Mouse (Mus musculus): ENCODE results near the gene Hfm1. TPM values are rescaled to one million over a fixed set of nuclear protein-coding genes. Genes with fewer than 3 reads are reported as not detected.

Gene Hfm1
- polyA plus RNA-seq (2012; rRNA removed) = 0.01 and 0.02 TPM in 2 replicates

GRCm38 (mm10) chr5:106925488-106926368 lies at the start of gene Hfm1:
Gene Hfm1 (minus strand): TSS chr5:106926321.

DNA sequence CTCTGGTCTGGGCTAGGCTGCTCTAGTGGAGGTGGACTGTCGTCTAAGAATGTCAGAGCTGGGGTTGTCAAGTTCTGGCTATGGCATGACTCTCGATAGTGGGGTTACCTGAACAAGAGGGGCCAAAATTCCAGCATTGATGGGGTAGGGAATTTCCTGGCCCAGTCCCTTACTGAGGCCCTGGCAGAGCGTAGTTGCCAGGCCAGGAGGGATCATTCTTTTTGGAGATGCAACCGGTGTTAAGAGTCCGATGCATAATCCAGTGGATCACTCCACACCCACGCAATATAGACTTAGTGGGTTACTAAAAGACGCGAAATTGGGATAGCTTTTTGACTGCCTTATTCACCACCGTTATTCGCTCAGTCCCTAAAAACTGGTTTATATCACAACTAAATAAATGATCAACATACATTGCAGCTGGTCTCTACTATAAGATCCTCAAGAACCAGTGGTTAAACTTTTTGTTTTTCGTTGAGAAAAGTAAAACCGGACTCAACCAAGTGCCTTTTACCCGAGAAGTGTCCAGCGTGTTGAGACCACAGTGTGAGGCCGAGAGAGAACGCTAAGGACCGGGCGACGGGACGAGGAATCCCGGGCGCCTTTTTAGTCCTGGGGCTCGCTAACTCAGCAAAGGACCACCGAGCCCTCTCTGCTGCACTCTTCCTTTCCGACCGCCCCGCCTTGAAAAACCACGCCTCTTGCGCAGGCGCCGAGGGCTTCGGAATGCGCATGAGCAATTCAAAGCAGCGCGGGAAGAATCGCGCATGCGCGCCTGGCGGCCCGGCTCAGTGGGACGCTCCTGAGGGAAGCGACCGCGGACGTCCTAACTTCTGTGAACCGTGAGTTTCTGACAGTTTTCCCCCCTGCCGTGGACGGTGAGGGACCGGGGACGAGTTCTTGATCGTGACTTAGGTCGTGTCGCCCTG lies 37.7 kb upstream of the Hfm1 start, which contains the start of gene Cdc7:
Gene Cdc7, plus strand, starts transcription at position 739 of the 929 bp plus-strand sequence.

Other genes with a start within 250 kb of the Hfm1 start
- 8.7 and 9.1 TPM in 2 replicates for gene Zfp644, start 229.0 kb downstream of the Hfm1 start, polyA plus RNA-seq (2012; rRNA removed)
- gene Cdc7, start 38.0 kb upstream of the Hfm1 start, polyA plus RNA-seq (2012; rRNA removed) = 7.9 and 8.5 TPM in 2 replicates